Mouse (Mus musculus) lung, postnatal 0 days (tissue): Measurements from ENCODE around the gene Zfp36l1. TPM values are rescaled to one million over a fixed set of nuclear protein-coding genes. Genes with fewer than 3 reads are reported as not detected.

Source experiments
- ATAC-seq: fragments of 200-750 bp; cut with Nextera tagmentation; 2 replicates; pipeline ENCODE4 v1.8.0; 2017; ENCODE audit warnings: moderate library complexity
- DNase-seq: peaks from one replicate; pipeline ENCODE4 v3.0.0-alpha.2; 2016; ENCODE audit warnings: low spot score
- H3K27ac ChIP-seq: fragments of 300-500 bp; sonication (generic); 2 replicates; pipeline ENCODE4 v1.5.1; 2014; ENCODE audit warnings: antibody characterized with exemption, mild to moderate bottlenecking, low read length, mixed read lengths
- H3K27me3 ChIP-seq: fragments of 300-500 bp; sonication (generic); replicated peaks from 2 replicates; pipeline ENCODE4 v1.6.1; 2014; ENCODE audit warnings: low read length, mixed read lengths; ENCODE audit not compliant: insufficient read depth
- H3K36me3 ChIP-seq: fragments of 300-500 bp; sonication (generic); 2 replicates; pipeline ENCODE4 v1.6.1; 2014; ENCODE audit warnings: low read length, mixed read lengths; ENCODE audit not compliant: insufficient read depth
- H3K4me1 ChIP-seq: fragments of 300-500 bp; sonication (generic); 2 replicates; pipeline ENCODE4 v1.6.1; 2014; ENCODE audit warnings: antibody characterized with exemption, low read depth, low read length, mixed read lengths; ENCODE audit not compliant: insufficient read depth
- H3K4me2 ChIP-seq: fragments of 300-500 bp; sonication (generic); replicated peaks from 2 replicates; pipeline ENCODE4 v1.6.1; 2014; ENCODE audit warnings: low read depth, mild to moderate bottlenecking, low read length, moderate library complexity, mixed read lengths
- H3K4me3 ChIP-seq: fragments of 300-500 bp; sonication (generic); 2 replicates; pipeline ENCODE4 v1.5.1; 2014; ENCODE audit warnings: low read depth, low read length
- H3K9ac ChIP-seq: fragments of 300-500 bp; sonication (generic); replicated peaks from 2 replicates; pipeline ENCODE4 v1.6.1; 2014; ENCODE audit warnings: low read depth, mild to moderate bottlenecking
- H3K9me3 ChIP-seq: fragments of 300-500 bp; sonication (generic); 2 replicates; pipeline ENCODE4 v1.6.1; 2016; ENCODE audit warnings: low read length, mixed read lengths
- CTCF ChIP-seq: IDR thresholded peaks from 2 replicates; pipeline ENCODE4 v1.5.1; 2016; ENCODE audit warnings: antibody characterized with exemption, mild to moderate bottlenecking
- EP300 ChIP-seq: IDR thresholded peaks from 2 replicates; pipeline ENCODE4 v1.6.1; 2016; ENCODE audit warnings: antibody characterized with exemption, mild to moderate bottlenecking, control low read depth
- WGBS: fragments of 180-500 bp; shearing (Covaris S2); extraction: QIAGEN DNeasy Blood & Tissue Kit; methylation state at CpG from one replicate; pipeline ENCODE4 v1.1.7; 2014; 5-methylcytosine and 5-hydroxymethylcytosine counted together
- polyA plus RNA-seq: library from polyadenylated mRNA; unstranded; fragments of >200 nt; fragmentation: Nextera tagmentation; extraction: Ambion mirVana; gene quantifications from 2 replicates; pipeline ENCODE4 v1.2.1, GENCODE M21; 2015

The Zfp36l1 gene
- polyA plus RNA-seq, 1 experiment from 2014 or later: 123 TPM

- Histone ChIP-seq H3K36me3 (no peaks in the 10 kb centered on the region), H3K9ac (no peak overlapping the region), H3K27ac (peak overlapping the region; percentile 58), H3K4me1 (peaks cover 18% of the 10 kb centered on the region; the same call in 1 of the 2 replicates), H3K9me3 (no peaks in the 10 kb centered on the region), H3K4me3 (no peak overlapping the region), H3K27me3 (no peaks in the 10 kb centered on the region), H3K4me2 (no peak overlapping the region)
- ATAC-seq (peak; percentile 47), DNase-seq (peak; percentile 51)
- 22% methylated on average over 7 of the region's 7 CpGs for WGBS
- TF ChIP-seq EP300: no peak
- no peak for TF ChIP-seq CTCF
Observed at GRCm38 (mm10) chr12:80084446-80085112, 28.2 kb downstream of the Zfp36l1 start.

DNA sequence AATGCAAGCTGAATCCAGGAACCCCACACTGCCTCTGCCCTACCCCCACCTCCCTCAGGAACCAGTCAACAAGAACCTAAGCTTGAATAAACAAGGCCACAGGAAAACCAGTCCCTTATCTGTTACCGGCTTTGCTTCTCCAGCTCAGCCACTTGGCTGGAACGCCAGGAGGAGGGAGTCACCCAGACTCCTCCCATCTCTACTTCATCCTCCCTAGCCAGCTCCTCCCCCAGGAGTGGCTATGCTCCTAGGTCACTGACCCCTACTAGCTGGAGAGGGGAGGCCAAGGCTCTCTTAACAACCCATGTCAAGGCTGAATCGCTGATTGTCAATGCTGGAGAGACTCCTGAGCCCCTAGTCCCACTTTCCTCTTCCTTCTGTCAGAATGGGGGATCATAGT lies 28.9 kb downstream of the Zfp36l1 start:
- no peaks in the 10 kb centered on the region for H3K27me3 ChIP-seq
- ATAC-seq: peak; percentile 92
- H3K36me3 ChIP-seq: no peaks in the 10 kb centered on the region
- no peaks in the 10 kb centered on the region for H3K9me3 ChIP-seq
- H3K27ac ChIP-seq: peak overlapping the region; percentile 58
- no peak overlapping the region for H3K9ac ChIP-seq
- peaks cover 17% of the 10 kb centered on the region; the same call in 1 of the 2 replicates for H3K4me1 ChIP-seq
- peak; percentile 90 for DNase-seq
- no peak overlapping the region for H3K4me2 ChIP-seq
- no peak overlapping the region for H3K4me3 ChIP-seq
- 12% methylated on average over 3 of the region's 3 CpGs for WGBS
- peak; percentile 84 for TF ChIP-seq EP300
- TF ChIP-seq CTCF: peak; percentile 6; the same call in 1 of the 2 replicates

DNA sequence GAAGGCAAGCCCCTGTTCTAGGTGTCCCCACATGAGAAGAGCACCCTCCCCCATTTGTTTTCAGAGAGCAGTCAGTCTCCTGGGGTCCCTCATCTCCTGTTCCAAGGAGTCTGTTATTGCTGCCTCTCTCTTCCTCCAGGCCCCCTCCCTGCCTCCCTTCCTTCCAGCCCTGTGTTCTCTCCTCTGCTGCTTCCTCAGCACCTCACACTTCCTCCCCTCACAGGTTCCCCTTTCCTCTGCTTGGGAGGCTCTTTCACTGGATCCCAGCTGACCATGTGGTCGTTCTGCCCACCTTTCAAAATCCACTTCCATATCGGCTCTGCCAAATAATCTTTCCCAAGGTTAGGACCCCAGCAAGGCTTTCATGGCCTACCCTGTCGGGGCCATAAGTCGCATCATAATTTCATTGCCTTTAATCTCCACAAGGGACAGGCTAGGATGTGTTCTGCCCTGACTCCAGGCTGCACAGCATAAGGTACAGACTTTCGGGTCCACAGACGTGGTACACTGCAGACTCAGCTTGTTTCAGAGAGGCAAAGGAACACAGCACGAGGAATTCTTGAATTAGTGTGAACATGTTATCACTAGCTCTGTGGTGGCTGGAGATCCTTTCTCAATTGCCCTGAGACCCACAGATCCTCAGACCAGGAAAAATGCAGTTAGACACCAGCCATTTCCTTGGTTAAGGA lies 29.5 kb downstream of the Zfp36l1 start:
- no peaks in the 10 kb centered on the region for H3K27me3 ChIP-seq
- ATAC-seq: peak; percentile 27; the same call in 1 of the 2 replicates
- H3K9ac ChIP-seq: no peak overlapping the region
- no peak overlapping the region for H3K4me3 ChIP-seq
- no peak overlapping the region for H3K4me2 ChIP-seq
- peaks cover 17% of the 10 kb centered on the region; the same call in 1 of the 2 replicates for H3K4me1 ChIP-seq
- no peaks in the 10 kb centered on the region for H3K36me3 ChIP-seq
- 39% methylated on average over 7 of the region's 7 CpGs for WGBS
- no peaks in the 10 kb centered on the region for H3K9me3 ChIP-seq
- no peak for DNase-seq
- peak overlapping the region; percentile 58 for H3K27ac ChIP-seq
- TF ChIP-seq CTCF (peak; percentile 23; the same call in 1 of the 2 replicates), EP300 (no peak)

GRCm38 (mm10) chr12:80082730-80083129 lies 30.1 kb downstream of the Zfp36l1 start:
- DNase-seq (no peak), ATAC-seq (no peak)
- H3K27me3 ChIP-seq: no peaks in the 10 kb centered on the region
- H3K4me1 ChIP-seq: peaks cover 17% of the 10 kb centered on the region; the same call in 1 of the 2 replicates
- H3K4me2 ChIP-seq: no peak overlapping the region
- H3K9me3 ChIP-seq: no peaks in the 10 kb centered on the region
- H3K9ac ChIP-seq: no peak overlapping the region
- no peak for TF ChIP-seq EP300
- peak; percentile 50 for TF ChIP-seq CTCF
- WGBS: 96% methylated on average over 4 of the region's 4 CpGs
- H3K4me3 ChIP-seq: no peak overlapping the region
- H3K36me3 ChIP-seq: no peaks in the 10 kb centered on the region
- peak overlapping the region; percentile 58; the same call in 1 of the 2 replicates for H3K27ac ChIP-seq

DNA sequence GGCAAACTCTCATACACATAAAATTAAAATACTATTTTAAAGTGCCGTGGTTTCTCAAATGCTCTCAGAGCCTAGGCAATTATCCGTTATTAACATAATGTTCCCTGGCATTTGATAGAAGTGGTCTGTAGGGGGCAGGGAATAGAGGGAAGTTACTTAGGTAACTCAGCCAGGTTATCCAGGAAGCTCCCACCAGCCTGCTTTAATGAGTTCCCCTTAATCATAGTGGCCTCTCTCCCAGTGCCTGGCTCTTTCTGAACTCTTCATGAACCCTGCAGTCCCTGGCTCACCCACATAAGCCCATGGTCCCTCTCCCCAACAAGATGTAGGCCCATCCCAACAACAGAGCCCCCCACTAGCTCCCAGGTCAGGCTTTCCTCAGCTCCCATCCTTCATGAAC lies 31.4 kb downstream of the Zfp36l1 start:
- 88% methylated on average over 2 of the region's 2 CpGs for WGBS
- Histone ChIP-seq H3K36me3 (no peaks in the 10 kb centered on the region), H3K9me3 (no peaks in the 10 kb centered on the region), H3K27ac (no peak overlapping the region), H3K4me3 (no peak overlapping the region), H3K9ac (no peak overlapping the region), H3K4me2 (no peak overlapping the region), H3K4me1 (peaks cover 17% of the 10 kb centered on the region; the same call in 1 of the 2 replicates), H3K27me3 (no peaks in the 10 kb centered on the region)
- ATAC-seq (no peak), DNase-seq (no peak)
- TF ChIP-seq EP300 (no peak), CTCF (no peak)

GRCm38 (mm10) chr12:80079937-80080336 lies 32.9 kb downstream of the Zfp36l1 start:
- H3K4me3 ChIP-seq: no peak overlapping the region
- no peak overlapping the region for H3K9ac ChIP-seq
- H3K36me3 ChIP-seq: no peaks in the 10 kb centered on the region
- WGBS: 64% methylated on average over 4 of the region's 4 CpGs
- no peaks in the 10 kb centered on the region for H3K9me3 ChIP-seq
- H3K4me2 ChIP-seq: no peak overlapping the region
- H3K4me1 ChIP-seq: peaks cover 15% of the 10 kb centered on the region; the same call in 1 of the 2 replicates
- no peaks in the 10 kb centered on the region for H3K27me3 ChIP-seq
- no peak overlapping the region for H3K27ac ChIP-seq
- no peak for DNase-seq
- TF ChIP-seq EP300 (no peak), CTCF (no peak)
- ATAC-seq: no peak
